Mouse (Mus musculus) right cerebral cortex, postnatal 10 days (tissue): ENCODE measurements around the gene Arhgap15.

Experiments used
- DNase-seq, 2 experiments: peaks; one replicate each; pipeline ENCODE4 v3.0.0; 2021; ENCODE audit warnings: low spot score in 2 of 2

Arhgap15 gene

GRCm38 (mm10) chr2:43783759-43784735 lies 35.4 kb downstream of the Arhgap15 start:
- peak in 1 of 2 experiments; percentile 38 for DNase-seq

- no peak for DNase-seq
Measured at GRCm38 (mm10) chr2:43786101-43786500, 37.5 kb downstream of the Arhgap15 start.

- peak; percentile 72 to 73 for DNase-seq
Measured at GRCm38 (mm10) chr2:43787141-43787540, 38.5 kb downstream of the Arhgap15 start.

GRCm38 (mm10) chr2:43788484-43788883 lies 39.9 kb downstream of the Arhgap15 start:
- DNase-seq = no peak

GRCm38 (mm10) chr2:43790049-43790693 lies 41.5 kb downstream of the Arhgap15 start:
- DNase-seq = no peak

- no peak for DNase-seq
Measured at GRCm38 (mm10) chr2:43791575-43791974, 43.0 kb downstream of the Arhgap15 start.

- DNase-seq = no peak
Measured at GRCm38 (mm10) chr2:43793105-43793504, 44.5 kb downstream of the Arhgap15 start.

- DNase-seq = no peak
Measured at GRCm38 (mm10) chr2:43794700-43795099, 46.1 kb downstream of the Arhgap15 start.

- no peak for DNase-seq
Measured at GRCm38 (mm10) chr2:43796448-43796847, 47.8 kb downstream of the Arhgap15 start.

- DNase-seq = no peak
Measured at GRCm38 (mm10) chr2:43805960-43806744, 57.5 kb downstream of the Arhgap15 start.

GRCm38 (mm10) chr2:43815896-43816787 lies 67.5 kb downstream of the Arhgap15 start:
- no peak for DNase-seq

- peak; percentile 81 to 88 for DNase-seq
Measured at GRCm38 (mm10) chr2:43816788-43817581, 68.4 kb downstream of the Arhgap15 start.

- no peak for DNase-seq
Measured at GRCm38 (mm10) chr2:43835931-43836330, 87.3 kb downstream of the Arhgap15 start.

- DNase-seq = peak; percentile 71 to 72
Measured at GRCm38 (mm10) chr2:43841644-43842043, 93.0 kb downstream of the Arhgap15 start.

GRCm38 (mm10) chr2:43851195-43851594 lies 102.6 kb downstream of the Arhgap15 start:
- DNase-seq = peak in 1 of 2 experiments; percentile 29

GRCm38 (mm10) chr2:43862709-43863108 lies 114.1 kb downstream of the Arhgap15 start:
- DNase-seq = no peak

GRCm38 (mm10) chr2:43902403-43902973 lies 153.9 kb downstream of the Arhgap15 start:
- DNase-seq = peak; percentile 90

GRCm38 (mm10) chr2:43907496-43907895 lies 158.9 kb downstream of the Arhgap15 start:
- DNase-seq = no peak

GRCm38 (mm10) chr2:43914104-43914503 lies 165.5 kb downstream of the Arhgap15 start:
- DNase-seq = no peak
